Mouse (Mus musculus): ENCODE data around the gene Isca2.

DNA sequence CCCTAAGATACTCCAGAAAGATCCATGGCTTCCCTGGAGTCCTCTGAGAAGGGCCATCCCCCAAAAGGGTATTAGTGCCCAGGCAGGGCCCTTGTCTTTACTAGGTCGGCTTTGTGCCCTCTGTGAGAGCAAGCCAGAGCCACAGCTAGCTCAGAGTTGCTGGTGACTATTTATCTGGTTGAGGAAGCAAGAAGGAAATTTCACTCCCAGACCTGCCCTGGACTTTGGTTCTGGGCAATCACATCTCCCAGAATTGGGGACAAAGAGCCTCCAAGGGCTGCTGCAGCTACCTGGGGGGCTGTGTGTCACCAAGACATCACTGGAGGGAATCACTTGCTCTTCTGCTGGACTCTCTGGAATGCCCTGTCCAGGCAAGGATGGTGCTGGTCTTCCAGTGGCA is 33.0 kb downstream of the Isca2 start:
- TF ChIP-seq GATA1 (IDR thresholded peaks at IDR 0.05; ENCODE audit: borderline replicate concordance, low read length), result no peak
- no peak for TF ChIP-seq FLI1 (IDR thresholded peaks at IDR 0.05; ENCODE audit: low read length)
